Mouse (Mus musculus) cerebellum, adult (tissue): ENCODE data around the gene Arl15.

Source experiments
- ATAC-seq: cut with Nextera tagmentation; 2 replicates; pipeline ENCODE4 v1.9.2; 2017; ENCODE audit warnings: mild to moderate bottlenecking, moderate library complexity, mixed read lengths; ENCODE audit not compliant: insufficient number of reproducible peaks, low FRiP score, low TSS enrichment

The Arl15 gene

GRCm38 (mm10) chr13:113842411-113843309, 48.4 kb downstream of the Arl15 start:
- ATAC-seq, result no peak

GRCm38 (mm10) chr13:113843310-113843649, 49.0 kb downstream of the Arl15 start:
- ATAC-seq, result no peak

- ATAC-seq, result no peak
Observed at GRCm38 (mm10) chr13:113843901-113844300, 49.6 kb downstream of the Arl15 start.

GRCm38 (mm10) chr13:113844717-113845116, 50.4 kb downstream of the Arl15 start:
- no peak for ATAC-seq

GRCm38 (mm10) chr13:113845229-113845628, 50.9 kb downstream of the Arl15 start:
- no peak for ATAC-seq

- no peak for ATAC-seq
Observed at GRCm38 (mm10) chr13:113846413-113846812, 52.1 kb downstream of the Arl15 start.

- ATAC-seq, result no peak
Observed at GRCm38 (mm10) chr13:113850431-113851034, 56.2 kb downstream of the Arl15 start.

GRCm38 (mm10) chr13:113851602-113852375, 57.5 kb downstream of the Arl15 start:
- ATAC-seq, result no peak

GRCm38 (mm10) chr13:113852376-113852666, 58.0 kb downstream of the Arl15 start:
- no peak; the same call in 1 of the 2 replicates for ATAC-seq

- ATAC-seq, result no peak
Observed at GRCm38 (mm10) chr13:113854146-113854545, 59.8 kb downstream of the Arl15 start.

GRCm38 (mm10) chr13:113854551-113855312, 60.4 kb downstream of the Arl15 start:
- no peak for ATAC-seq

- no peak for ATAC-seq
Observed at GRCm38 (mm10) chr13:113856946-113857345, 62.6 kb downstream of the Arl15 start.

- ATAC-seq, result no peak
Observed at GRCm38 (mm10) chr13:113858667-113859391, 64.5 kb downstream of the Arl15 start.

GRCm38 (mm10) chr13:113859392-113859776, 65.1 kb downstream of the Arl15 start:
- no peak for ATAC-seq

- ATAC-seq, result no peak
Observed at GRCm38 (mm10) chr13:113860816-113861215, 66.5 kb downstream of the Arl15 start.

GRCm38 (mm10) chr13:113861231-113861630, 66.9 kb downstream of the Arl15 start:
- ATAC-seq, result no peak

GRCm38 (mm10) chr13:113862951-113863350, 68.6 kb downstream of the Arl15 start:
- no peak for ATAC-seq

- no peak for ATAC-seq
Observed at GRCm38 (mm10) chr13:113863688-113864087, 69.4 kb downstream of the Arl15 start.

- no peak for ATAC-seq
Observed at GRCm38 (mm10) chr13:113864278-113864677, 70.0 kb downstream of the Arl15 start.

- no peak for ATAC-seq
Observed at GRCm38 (mm10) chr13:113864893-113865292, 70.6 kb downstream of the Arl15 start.
